Comparison of ENCODE assay signal across 19 mouse cellular contexts in the genomic region with DNA sequence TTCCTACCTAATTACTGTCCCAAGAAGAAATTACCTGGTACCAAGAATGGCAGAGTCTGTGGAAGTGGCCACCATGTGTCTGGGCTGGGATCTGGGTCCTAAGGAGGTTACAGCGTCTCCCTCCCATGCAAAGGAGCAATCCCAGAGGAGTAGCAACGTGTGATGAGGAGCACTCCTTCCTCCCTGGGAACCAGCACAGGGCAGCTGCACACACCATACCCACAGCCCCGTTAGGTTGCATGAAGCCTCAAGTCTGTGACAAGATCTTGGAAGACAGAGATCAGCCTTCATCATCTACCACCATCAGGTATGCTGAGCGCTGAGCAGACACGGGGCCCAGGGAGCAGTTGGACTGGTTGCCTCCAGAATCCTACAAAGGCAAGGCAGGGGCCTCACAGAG.
"Had no signal": no experiment of that assay in that cellular context is flagged by ENCODE, and none has a peak within 500 bp of the region (broad histone marks: within the 10 kb centered on the region; RNA-seq: fewer than 3 reads in every experiment).

No protein-coding gene starts in this region.

- H3K36me3 ChIP-seq: kidney, embryonic 15.5 days; liver, embryonic 13.5 days; midbrain, embryonic 12.5 days; midbrain, embryonic 15.5 days; neural tube, embryonic 13.5 days had no signal

- H3K27me3 ChIP-seq: kidney, embryonic 15.5 days; liver, embryonic 13.5 days; midbrain, embryonic 12.5 days; midbrain, embryonic 15.5 days; neural tube, embryonic 13.5 days had no signal

- H3K27ac ChIP-seq: kidney, embryonic 15.5 days; left cerebral cortex, adult 2 months; liver, embryonic 13.5 days; macrophage; midbrain, embryonic 12.5 days; midbrain, embryonic 15.5 days; neural tube, embryonic 13.5 days; stomach, postnatal 0 days had no signal

- H3K9me3 ChIP-seq: kidney, embryonic 15.5 days; liver, embryonic 13.5 days; midbrain, embryonic 12.5 days; midbrain, embryonic 15.5 days; neural tube, embryonic 13.5 days had no signal

- DNase-seq: kidney, adult 11 months; kidney, adult 8-10 months; kidney, postnatal 10 days; kidney, postnatal 36 days; layer of hippocampus, postnatal 36 days; liver, embryonic 13.5 days; lung, embryonic 14.5 days; thymus, adult 2 months; thymus, postnatal 14 days; thymus, postnatal 4 days had no signal

- H3K4me2 ChIP-seq: kidney, embryonic 15.5 days; liver, embryonic 13.5 days; lung, embryonic 14.5 days; midbrain, embryonic 12.5 days; midbrain, embryonic 15.5 days; neural tube, embryonic 13.5 days had no signal

- H3K4me3 ChIP-seq: kidney, embryonic 15.5 days; left cerebral cortex, adult 2 months; liver, embryonic 13.5 days; midbrain, embryonic 12.5 days; midbrain, embryonic 15.5 days; myocyte; neural tube, embryonic 13.5 days had no signal

- H3K4me1 ChIP-seq: liver, embryonic 13.5 days had no signal

- H3K9ac ChIP-seq: kidney, embryonic 15.5 days; liver, embryonic 13.5 days; lung, embryonic 14.5 days; midbrain, embryonic 12.5 days; midbrain, embryonic 15.5 days; neural tube, embryonic 13.5 days had no signal

- ATAC-seq: lung, postnatal 0 days; midbrain, embryonic 15.5 days had no signal
